Mouse (Mus musculus) bone marrow macrophage, adult 2 months (primary cell): ENCODE results near the gene Armcx1.

Experiments used
- CTCF ChIP-seq: IDR thresholded peaks from 2 replicates; pipeline ENCODE4 v1.5.1; 2012; ENCODE audit warnings: low read depth, mild to moderate bottlenecking, low read length, moderate library complexity
- POLR2A ChIP-seq: IDR thresholded peaks from 2 replicates; pipeline ENCODE4 v1.6.1; 2012; ENCODE audit warnings: mild to moderate bottlenecking, low read depth, low read length, borderline replicate concordance

DNA sequence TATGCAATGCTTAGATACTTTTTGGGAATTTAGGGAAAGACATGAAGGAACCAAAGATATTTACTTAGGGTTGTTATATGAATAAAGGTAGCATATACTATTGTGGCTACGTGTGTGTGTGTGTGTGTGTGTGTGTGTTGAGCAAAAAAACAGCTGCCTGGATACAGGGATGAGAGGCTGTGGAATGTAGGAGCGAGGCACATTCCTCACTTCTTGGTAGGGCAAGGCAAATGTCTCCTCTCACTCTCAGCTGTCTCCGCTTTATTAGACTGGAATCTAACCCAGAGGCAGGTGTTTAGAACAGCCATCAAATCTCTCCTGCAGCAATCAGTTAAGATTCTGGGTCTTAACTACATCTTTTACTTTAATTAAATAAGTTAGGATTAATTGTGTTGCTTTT lies 900 bp upstream of the Armcx1 start:
- TF ChIP-seq CTCF (no peak), POLR2A (no peak)
